Mouse (Mus musculus) embryonic fibroblast, embryonic 13.5 days (primary cell): ENCODE measurements around the gene Mllt10.

Experiments used
- CTCF ChIP-seq: IDR thresholded peaks from 2 replicates; pipeline ENCODE4 v1.5.1; 2011; ENCODE audit warnings: mild to moderate bottlenecking, control low read depth, low read length, moderate library complexity, borderline replicate concordance; ENCODE audit not compliant: insufficient read depth
- POLR2A ChIP-seq: IDR thresholded peaks from 2 replicates; pipeline ENCODE4 v1.6.1; 2011; ENCODE audit warnings: low read depth, mild to moderate bottlenecking, control low read depth, low read length, moderate library complexity

- TF ChIP-seq CTCF (no peak), POLR2A (no peak)
Observed at GRCm38 (mm10) chr2:18214031-18214430, 159.0 kb downstream of the Mllt10 start.
